Mouse (Mus musculus) embryonic fibroblast, embryonic 13.5 days (primary cell): ENCODE measurements around the gene Pard6b.

ENCODE experiments used
- CTCF ChIP-seq: IDR thresholded peaks from 2 replicates; pipeline ENCODE4 v1.5.1; 2011; ENCODE audit warnings: mild to moderate bottlenecking, control low read depth, low read length, moderate library complexity, borderline replicate concordance; ENCODE audit not compliant: insufficient read depth
- POLR2A ChIP-seq: IDR thresholded peaks from 2 replicates; pipeline ENCODE4 v1.6.1; 2011; ENCODE audit warnings: low read depth, mild to moderate bottlenecking, control low read depth, low read length, moderate library complexity

DNA sequence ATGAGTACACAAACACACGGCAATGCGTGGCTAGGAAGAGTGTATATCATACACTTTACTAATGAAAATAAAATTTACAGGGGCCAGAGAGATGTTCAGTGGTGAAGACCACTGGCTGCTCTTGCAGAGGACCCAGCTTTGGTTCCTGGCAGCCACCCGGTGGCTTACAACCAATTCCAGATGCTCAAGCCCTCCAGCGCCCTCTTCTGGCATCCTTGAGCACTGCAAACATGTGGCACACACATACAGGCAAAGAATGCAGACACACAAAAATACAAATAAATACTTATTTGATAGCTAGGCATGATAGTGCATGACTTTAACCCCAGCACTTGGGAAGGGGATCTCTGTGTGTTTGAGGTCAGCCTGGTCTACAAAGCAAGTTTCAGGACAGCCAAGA, 34.3 kb upstream of the Pard6b start:
- TF ChIP-seq CTCF (no peak), POLR2A (no peak)
